Mouse (Mus musculus): Measurements from ENCODE around the gene Ldlrad2. TPM values are rescaled to one million over a fixed set of nuclear protein-coding genes. Genes with fewer than 3 reads are reported as not detected.

The Ldlrad2 gene
- polyA plus RNA-seq, 1 experiment from 2014 or later: 0.47 TPM

DNA sequence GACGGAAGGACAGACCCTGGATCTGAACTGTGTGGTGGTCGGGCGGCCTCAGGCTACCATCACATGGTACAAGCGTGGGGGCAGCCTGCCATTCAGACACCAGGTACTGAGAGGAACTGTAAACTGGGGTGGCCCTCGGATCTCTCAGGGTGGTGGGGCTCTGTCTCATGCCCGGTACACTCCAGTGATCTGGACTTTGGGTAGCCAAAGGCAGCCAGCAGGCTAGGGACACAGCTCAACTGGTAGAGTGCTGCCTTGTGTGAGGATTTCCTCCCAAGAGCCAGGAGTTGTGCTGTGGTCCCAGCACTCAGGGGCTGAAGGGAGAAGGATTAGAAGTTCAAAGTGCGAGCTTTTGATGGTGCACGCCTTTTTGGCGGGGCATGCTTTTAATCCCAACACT, 28.8 kb downstream of the Ldlrad2 start:
- no peak for ATAC-seq (replicated peaks)
- WGBS: 96% methylated on average over 9 of the region's 9 CpGs
- H3K9ac ChIP-seq (replicated peaks): no peak overlapping the region
- H3K4me3 ChIP-seq: no peak overlapping the region
- no peak overlapping the region for H3K27ac ChIP-seq (replicated peaks)
- H3K36me3 ChIP-seq: no peaks in the 10 kb centered on the region
- no peaks in the 10 kb centered on the region for H3K9me3 ChIP-seq
- no peaks in the 10 kb centered on the region for H3K4me1 ChIP-seq
- H3K27me3 ChIP-seq: no peaks in the 10 kb centered on the region
- no peak overlapping the region for H3K4me2 ChIP-seq (replicated peaks)

DNA sequence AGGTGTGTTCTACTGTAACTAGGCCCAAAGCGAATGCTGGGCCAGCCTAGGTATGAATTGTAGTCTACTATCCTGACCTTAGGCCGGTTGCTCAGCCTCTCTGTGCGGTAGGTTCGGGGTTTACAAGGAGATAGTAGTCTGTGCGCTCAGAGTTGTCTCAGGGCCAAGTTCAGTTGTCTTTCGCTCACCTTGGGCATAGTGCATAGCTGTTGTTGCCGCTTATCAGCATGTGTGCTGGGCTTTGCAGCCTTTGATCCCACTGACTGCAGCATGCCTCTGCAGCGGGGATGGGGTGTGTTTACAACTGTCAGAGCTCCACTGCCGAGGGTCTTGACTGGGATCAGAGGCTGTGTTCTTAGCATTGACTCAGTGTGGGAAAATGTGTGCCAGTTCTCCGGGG, 31.4 kb downstream of the Ldlrad2 start:
- Histone ChIP-seq H3K36me3 (no peaks in the 10 kb centered on the region), H3K4me3 (no peak overlapping the region), H3K27me3 (no peaks in the 10 kb centered on the region), H3K9me3 (no peaks in the 10 kb centered on the region), H3K27ac (replicated peaks) (no peak overlapping the region), H3K4me2 (replicated peaks) (no peak overlapping the region), H3K4me1 (no peaks in the 10 kb centered on the region), H3K9ac (replicated peaks) (no peak overlapping the region)
- ATAC-seq (replicated peaks): no peak
- 95% methylated on average over 10 of the region's 10 CpGs for WGBS

DNA sequence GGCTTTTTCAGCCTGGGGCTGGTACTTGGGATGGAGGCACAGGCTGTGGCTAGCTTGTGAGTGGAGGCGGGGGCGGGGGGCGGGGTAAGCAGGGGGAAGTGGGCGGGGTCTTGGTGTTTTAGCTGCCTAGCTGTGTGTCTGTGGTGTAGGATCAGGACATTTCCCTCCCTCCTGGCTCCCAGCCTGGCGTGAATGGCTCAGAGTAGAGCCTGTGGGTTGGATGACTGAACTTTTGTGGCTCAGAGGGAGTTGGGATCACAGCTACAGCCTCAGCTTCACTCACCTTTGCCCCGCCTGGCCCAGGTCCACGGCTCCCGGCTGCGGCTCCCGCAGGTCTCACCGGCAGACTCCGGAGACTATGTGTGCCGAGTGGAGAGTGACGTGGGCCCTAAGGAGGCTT, 34.0 kb downstream of the Ldlrad2 start:
- H3K36me3 ChIP-seq: no peaks in the 10 kb centered on the region
- no peaks in the 10 kb centered on the region for H3K4me1 ChIP-seq
- no peak overlapping the region for H3K9ac ChIP-seq (replicated peaks)
- no peak overlapping the region for H3K4me2 ChIP-seq (replicated peaks)
- no peak for ATAC-seq (replicated peaks)
- no peaks in the 10 kb centered on the region for H3K27me3 ChIP-seq
- no peak overlapping the region for H3K27ac ChIP-seq (replicated peaks)
- no peak overlapping the region for H3K4me3 ChIP-seq
- no peaks in the 10 kb centered on the region for H3K9me3 ChIP-seq
- WGBS: 74% methylated on average over 14 of the region's 14 CpGs

DNA sequence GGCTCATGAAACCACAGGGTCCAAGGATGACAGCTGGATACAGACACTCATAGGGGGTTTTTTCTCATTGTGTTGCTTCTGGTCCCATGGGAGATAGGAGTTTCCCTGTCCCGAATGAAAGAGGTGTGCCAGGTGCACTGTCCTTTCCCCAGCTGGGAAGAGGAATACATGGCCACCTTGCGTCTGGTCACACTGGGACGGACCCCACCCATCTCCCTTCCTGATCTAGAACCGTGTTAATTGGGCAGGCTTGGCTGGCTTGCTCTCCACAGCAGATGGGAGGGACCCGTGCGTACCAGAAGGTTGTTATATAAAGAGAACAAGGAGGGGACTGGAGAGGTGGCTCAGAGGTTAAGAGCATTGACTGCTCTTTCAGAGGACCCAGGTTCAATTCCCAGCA, 46.5 kb downstream of the Ldlrad2 start:
- Histone ChIP-seq H3K36me3 (no peaks in the 10 kb centered on the region), H3K4me1 (no peaks in the 10 kb centered on the region), H3K27me3 (no peaks in the 10 kb centered on the region), H3K9ac (replicated peaks) (no peak overlapping the region), H3K9me3 (no peaks in the 10 kb centered on the region), H3K4me2 (replicated peaks) (no peak overlapping the region), H3K4me3 (no peak overlapping the region), H3K27ac (replicated peaks) (no peak overlapping the region)
- no peak for ATAC-seq (replicated peaks)
- 85% methylated on average over 6 of the region's 6 CpGs for WGBS

DNA sequence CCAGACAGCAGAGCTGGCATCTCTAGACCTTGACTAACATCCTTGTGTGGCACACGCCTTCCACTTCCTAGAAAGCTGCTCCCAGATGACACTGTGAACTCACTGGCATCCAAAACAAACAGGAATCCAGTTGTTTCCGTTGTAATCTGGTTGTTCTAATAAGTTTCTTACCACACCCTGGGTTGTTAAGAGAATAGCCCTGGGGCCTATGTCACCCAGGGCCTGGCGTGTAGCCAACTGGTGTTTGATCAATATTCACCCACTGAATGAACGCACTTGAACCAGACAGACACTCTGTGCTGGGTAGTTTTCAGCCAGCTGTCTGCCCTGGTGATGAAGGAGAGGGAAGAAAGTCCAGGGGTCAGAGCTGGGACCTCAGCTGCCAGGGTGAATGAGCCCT, 47.0 kb downstream of the Ldlrad2 start:
- no peak overlapping the region for H3K4me2 ChIP-seq (replicated peaks)
- H3K27me3 ChIP-seq: no peaks in the 10 kb centered on the region
- H3K4me3 ChIP-seq: no peak overlapping the region
- H3K4me1 ChIP-seq: no peaks in the 10 kb centered on the region
- H3K27ac ChIP-seq (replicated peaks): no peak overlapping the region
- WGBS: 63% methylated on average over 4 of the region's 4 CpGs
- H3K36me3 ChIP-seq: no peaks in the 10 kb centered on the region
- no peak for ATAC-seq (replicated peaks)
- H3K9me3 ChIP-seq: no peaks in the 10 kb centered on the region
- H3K9ac ChIP-seq (replicated peaks): no peak overlapping the region

DNA sequence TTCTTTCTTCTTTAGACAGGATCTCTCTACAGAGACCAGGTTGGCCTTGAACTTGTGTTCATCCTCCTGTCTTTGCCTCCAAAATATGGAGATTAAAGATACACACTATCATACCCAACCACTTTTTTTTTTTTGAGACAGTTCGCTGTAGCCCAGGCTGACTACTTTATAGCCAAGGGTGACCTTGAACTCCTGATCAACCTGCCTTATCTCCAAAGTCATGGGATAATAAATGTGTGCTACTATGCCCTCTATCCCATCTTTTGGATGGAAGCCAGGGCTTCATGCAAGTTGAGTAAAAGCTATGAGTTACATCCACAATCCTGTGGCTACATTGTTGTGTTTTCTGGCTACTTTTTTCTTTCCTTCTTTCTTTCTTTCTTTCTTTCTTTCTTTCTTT, 48.9 kb downstream of the Ldlrad2 start:
- Histone ChIP-seq H3K36me3 (no peaks in the 10 kb centered on the region), H3K9ac (replicated peaks) (no peak overlapping the region), H3K9me3 (no peaks in the 10 kb centered on the region), H3K27ac (replicated peaks) (no peak overlapping the region), H3K27me3 (no peaks in the 10 kb centered on the region), H3K4me2 (replicated peaks) (no peak overlapping the region), H3K4me3 (no peak overlapping the region), H3K4me1 (no peaks in the 10 kb centered on the region)
- 97% methylated on average over 1 of the region's 1 CpGs for WGBS
- ATAC-seq (replicated peaks): no peak

Small RNA genes within 50 kb of the gene (microRNA-seq; reads per million reads assigned to microRNA genes)
- not detected for gene Mir7018

Other genes starting within 250 kb of the Ldlrad2 start
- 799 and 841 TPM in 2 replicates for gene Cdc42, start 216.8 kb downstream of the Ldlrad2 start, polyA plus RNA-seq (2015; fragmentation: Nextera tagmentation; extraction: Ambion mirVana)
- gene Cela3a, start 164.8 kb downstream of the Ldlrad2 start, polyA plus RNA-seq (2015; fragmentation: Nextera tagmentation; extraction: Ambion mirVana): not detected in 2 replicates
- gene Cela3b, start 144.0 kb downstream of the Ldlrad2 start, polyA plus RNA-seq (2015; fragmentation: Nextera tagmentation; extraction: Ambion mirVana): not detected in 2 replicates
- not detected in 2 replicates for gene 1700013G24Rik, start 121.3 kb downstream of the Ldlrad2 start, polyA plus RNA-seq (2015; fragmentation: Nextera tagmentation; extraction: Ambion mirVana)
- gene Hspg2, start 105.8 kb downstream of the Ldlrad2 start, polyA plus RNA-seq (2015; fragmentation: Nextera tagmentation; extraction: Ambion mirVana): 3.7 and 4.2 TPM in 2 replicates
- gene Usp48, start 19.2 kb upstream of the Ldlrad2 start, polyA plus RNA-seq (2015; fragmentation: Nextera tagmentation; extraction: Ambion mirVana): 80.5 and 81.6 TPM in 2 replicates
- 31.2 and 40.4 TPM in 2 replicates for gene Rap1gap, start 90.2 kb upstream of the Ldlrad2 start, polyA plus RNA-seq (2015; fragmentation: Nextera tagmentation; extraction: Ambion mirVana)
- 6.5 and 8.1 TPM in 2 replicates for gene Alpl, start 221.8 kb upstream of the Ldlrad2 start, polyA plus RNA-seq (2015; fragmentation: Nextera tagmentation; extraction: Ambion mirVana)

Data from forebrain, embryonic 15.5 days (tissue).